Mouse (Mus musculus) midbrain, embryonic 14.5 days (tissue): Measurements from ENCODE around the gene Frmd4b. TPM values are rescaled to one million over a fixed set of nuclear protein-coding genes. Genes with fewer than 3 reads are reported as not detected.

Experiments used
- ATAC-seq: fragments of 200-750 bp; cut with Nextera tagmentation; 2 replicates; pipeline ENCODE4 v1.8.0; 2017; ENCODE audit warnings: moderate number of reproducible peaks, moderate library complexity; ENCODE audit not compliant: low FRiP score, low TSS enrichment
- DNase-seq: peaks from one replicate; pipeline ENCODE4 v3.0.0-alpha.2; 2015
- H3K27ac ChIP-seq: fragments of 300-500 bp; sonication (generic); replicated peaks from 2 replicates; pipeline ENCODE4 v1.5.1; 2014; ENCODE audit warnings: mild to moderate bottlenecking, low read depth, low read length, moderate library complexity
- H3K27me3 ChIP-seq: fragments of 300-500 bp; sonication (generic); 2 replicates; pipeline ENCODE4 v1.6.1; 2014; ENCODE audit warnings: low read length, control low read depth, mixed read lengths; ENCODE audit not compliant: control insufficient read depth, insufficient read depth
- H3K36me3 ChIP-seq: fragments of 300-500 bp; sonication (generic); 2 replicates; pipeline ENCODE4 v1.6.1; 2014; ENCODE audit warnings: low read length, control low read depth; ENCODE audit not compliant: control insufficient read depth, insufficient read depth
- H3K4me1 ChIP-seq: fragments of 300-500 bp; sonication (generic); 2 replicates; pipeline ENCODE4 v1.6.1; 2014; ENCODE audit warnings: mild to moderate bottlenecking, antibody characterized with exemption, low read length, control low read depth; ENCODE audit not compliant: control insufficient read depth, insufficient read depth
- H3K4me2 ChIP-seq: fragments of 300-500 bp; sonication (generic); 2 replicates; pipeline ENCODE4 v1.6.1; 2014; ENCODE audit warnings: mild to moderate bottlenecking, low read length, moderate library complexity
- H3K4me3 ChIP-seq: fragments of 300-500 bp; sonication (generic); replicated peaks from 2 replicates; pipeline ENCODE4 v1.5.1; 2014; ENCODE audit warnings: low read depth, low read length
- H3K9ac ChIP-seq: fragments of 300-500 bp; sonication (generic); replicated peaks from 2 replicates; pipeline ENCODE4 v1.6.1; 2014; ENCODE audit warnings: mild to moderate bottlenecking, low read length, moderate library complexity
- H3K9me3 ChIP-seq: fragments of 300-500 bp; sonication (generic); 2 replicates; pipeline ENCODE4 v1.6.1; 2016; ENCODE audit warnings: low read length, control low read depth, mixed read lengths; ENCODE audit not compliant: control insufficient read depth
- WGBS: fragments of 180-500 bp; shearing (Covaris S2); extraction: QIAGEN DNeasy Blood & Tissue Kit; methylation state at CpG from one replicate; pipeline ENCODE4 v1.1.7; 2014; 5-methylcytosine and 5-hydroxymethylcytosine counted together
- polyA plus RNA-seq: library from polyadenylated mRNA; unstranded; fragments of >200 nt; fragmentation: Nextera tagmentation; extraction: Ambion mirVana; gene quantifications from 2 replicates; pipeline ENCODE4 v1.2.1, GENCODE M21; 2014

Gene Frmd4b
- polyA plus RNA-seq, 1 experiment from 2014 or later: 21.7 TPM

GRCm38 (mm10) chr6:97356612-97357011 is 260.7 kb downstream of the Frmd4b start:
- WGBS: 57% methylated on average over 7 of the region's 7 CpGs
- Histone ChIP-seq H3K9ac (no peak overlapping the region), H3K36me3 (no peaks in the 10 kb centered on the region), H3K4me1 (peaks cover 19% of the 10 kb centered on the region), H3K27me3 (no peaks in the 10 kb centered on the region), H3K4me3 (no peak overlapping the region), H3K27ac (no peak overlapping the region), H3K9me3 (no peaks in the 10 kb centered on the region), H3K4me2 (no peak overlapping the region)
- ATAC-seq: no peak
- no peak for DNase-seq

DNA sequence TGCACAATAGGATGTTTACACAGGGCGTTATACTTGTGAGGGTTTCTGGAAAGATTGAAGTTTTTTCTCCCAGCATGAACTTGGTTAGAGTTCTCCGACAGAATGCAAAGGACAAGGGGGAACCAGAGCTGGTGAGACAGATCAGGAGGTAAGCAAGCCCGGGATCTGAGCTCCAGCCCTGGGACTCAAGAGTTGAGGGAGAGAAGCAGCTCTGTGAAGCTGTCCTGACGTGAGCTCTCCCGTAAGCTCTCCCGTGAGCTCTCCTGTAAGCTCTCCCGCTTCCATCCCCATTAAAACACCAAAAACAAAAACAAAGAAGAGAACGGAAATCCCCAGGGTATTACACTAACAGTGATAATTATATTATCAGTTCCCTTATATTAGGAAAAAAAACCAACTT is 262.2 kb downstream of the Frmd4b start:
- peak; percentile 43 for DNase-seq
- H3K27me3 ChIP-seq: no peaks in the 10 kb centered on the region
- no peaks in the 10 kb centered on the region for H3K9me3 ChIP-seq
- WGBS: 7% methylated on average over 8 of the region's 8 CpGs
- H3K9ac ChIP-seq: no peak overlapping the region
- no peak overlapping the region for H3K4me3 ChIP-seq
- H3K36me3 ChIP-seq: no peaks in the 10 kb centered on the region
- peaks cover 19% of the 10 kb centered on the region for H3K4me1 ChIP-seq
- no peak overlapping the region for H3K27ac ChIP-seq
- H3K4me2 ChIP-seq: peak overlapping the region; percentile 1; the same call in 1 of the 2 replicates
- no peak for ATAC-seq

DNA sequence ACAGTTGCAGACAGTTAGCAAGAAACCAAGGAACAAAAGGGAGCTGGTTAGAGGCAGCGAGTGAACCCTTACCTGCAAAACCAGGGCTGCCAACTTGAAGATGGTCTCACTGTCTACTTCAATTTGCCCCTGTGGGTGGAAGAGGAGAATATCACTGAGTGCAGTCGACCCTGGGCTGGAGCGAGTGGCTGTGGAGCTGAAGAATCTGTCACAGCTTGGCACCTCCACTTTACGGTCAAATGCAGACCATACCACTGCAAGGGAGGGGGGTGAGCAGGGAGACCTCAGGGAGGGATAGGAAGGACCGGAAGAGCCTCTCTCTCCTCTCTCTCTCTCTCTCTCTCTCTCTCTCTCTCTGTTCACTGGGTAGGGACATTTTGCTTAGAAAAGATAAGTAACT is 263.4 kb downstream of the Frmd4b start:
- peaks cover 19% of the 10 kb centered on the region for H3K4me1 ChIP-seq
- WGBS: 4% methylated on average over 5 of the region's 5 CpGs
- H3K9ac ChIP-seq: no peak overlapping the region
- no peak overlapping the region for H3K27ac ChIP-seq
- no peaks in the 10 kb centered on the region for H3K36me3 ChIP-seq
- H3K4me3 ChIP-seq: no peak overlapping the region
- H3K9me3 ChIP-seq: no peaks in the 10 kb centered on the region
- H3K27me3 ChIP-seq: no peaks in the 10 kb centered on the region
- H3K4me2 ChIP-seq: peak overlapping the region; percentile 35
- ATAC-seq (no peak), DNase-seq (peak; percentile 62)

GRCm38 (mm10) chr6:97353371-97353770 is 264.0 kb downstream of the Frmd4b start:
- Histone ChIP-seq H3K4me3 (no peak overlapping the region), H3K36me3 (no peaks in the 10 kb centered on the region), H3K4me1 (peaks cover 19% of the 10 kb centered on the region), H3K27me3 (no peaks in the 10 kb centered on the region), H3K9ac (no peak overlapping the region), H3K27ac (no peak overlapping the region), H3K4me2 (peak overlapping the region; percentile 35; the same call in 1 of the 2 replicates), H3K9me3 (no peaks in the 10 kb centered on the region)
- no peak for DNase-seq
- WGBS: 36% methylated on average over 6 of the region's 6 CpGs
- no peak for ATAC-seq

DNA sequence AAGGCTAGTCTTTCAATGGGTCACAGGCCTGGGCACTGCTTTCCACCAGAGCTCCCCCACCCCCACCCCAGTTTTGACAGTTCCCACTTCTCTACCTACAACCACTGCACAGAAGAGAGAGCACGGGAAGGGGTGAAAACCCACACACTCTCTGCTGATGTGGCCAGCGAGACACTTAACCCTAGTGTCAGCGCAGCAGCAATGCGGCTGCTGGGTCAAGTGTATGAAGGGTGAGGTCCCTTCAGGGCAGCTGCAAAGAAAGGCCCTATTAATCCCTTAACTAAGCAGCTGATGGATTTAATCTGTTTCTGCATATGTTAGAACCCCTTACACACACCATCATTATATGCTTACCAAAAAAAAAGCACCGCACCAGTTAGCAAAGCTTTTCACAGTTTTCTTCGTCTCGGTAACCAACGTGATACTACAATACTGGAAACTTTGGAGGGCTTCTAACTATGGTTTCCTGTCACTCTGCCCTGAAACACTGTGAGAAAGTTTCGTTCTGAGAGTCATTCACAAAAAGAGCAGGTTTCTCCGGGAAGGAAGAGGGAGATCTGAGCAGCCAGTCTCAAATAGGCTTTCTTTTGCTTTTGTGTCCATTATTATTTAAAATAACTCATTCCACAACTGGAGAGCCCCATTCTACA is 264.7 kb downstream of the Frmd4b start:
- no peaks in the 10 kb centered on the region for H3K36me3 ChIP-seq
- no peak overlapping the region for H3K9ac ChIP-seq
- no peaks in the 10 kb centered on the region for H3K27me3 ChIP-seq
- H3K27ac ChIP-seq: no peak overlapping the region; the same call in 1 of the 2 replicates
- peak; percentile 35 for DNase-seq
- WGBS: 7% methylated on average over 10 of the region's 10 CpGs
- H3K9me3 ChIP-seq: no peaks in the 10 kb centered on the region
- H3K4me3 ChIP-seq: no peak overlapping the region
- H3K4me1 ChIP-seq: peaks cover 19% of the 10 kb centered on the region
- peak overlapping the region; percentile 28 for H3K4me2 ChIP-seq
- peak; percentile 40; the same call in 1 of the 2 replicates for ATAC-seq

- H3K4me2 ChIP-seq: no peak overlapping the region
- 37% methylated on average over 8 of the region's 8 CpGs for WGBS
- DNase-seq: no peak
Observed at GRCm38 (mm10) chr6:97349355-97350138, 267.8 kb downstream of the Frmd4b start.

DNA sequence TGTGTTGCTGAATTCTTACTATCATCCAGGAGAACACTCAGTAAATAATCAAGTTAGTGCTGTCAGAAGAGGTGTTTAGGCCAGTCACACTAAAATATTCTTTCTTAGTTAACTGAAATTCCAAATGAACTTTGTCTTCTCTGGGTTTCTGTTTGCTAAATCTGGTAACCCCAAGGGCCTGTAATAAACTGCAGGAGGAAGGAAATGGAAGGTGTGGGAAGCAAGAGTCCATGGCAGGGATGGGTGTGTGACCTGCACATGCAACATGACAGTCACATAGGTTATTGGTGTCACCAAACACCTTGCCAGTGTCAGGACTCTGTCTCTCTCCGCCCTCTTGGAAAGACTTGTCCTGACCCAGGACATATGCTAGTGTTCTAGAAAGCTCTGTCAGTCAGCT is 270.4 kb downstream of the Frmd4b start:
- WGBS: 100% methylated on average over 1 of the region's 1 CpGs
- Histone ChIP-seq H3K9me3 (no peaks in the 10 kb centered on the region), H3K36me3 (no peaks in the 10 kb centered on the region), H3K4me2 (no peak overlapping the region), H3K27ac (no peak overlapping the region), H3K4me1 (peaks cover under 1% of the 10 kb centered on the region; the same call in 1 of the 2 replicates), H3K27me3 (no peaks in the 10 kb centered on the region), H3K9ac (no peak overlapping the region), H3K4me3 (no peak overlapping the region)
- ATAC-seq (no peak), DNase-seq (no peak)

More at GRCm38 (mm10) chr6:97349355-97350138, 267.8 kb downstream of the Frmd4b start:
- no peak overlapping the region for H3K27ac ChIP-seq
- no peaks in the 10 kb centered on the region for H3K27me3 ChIP-seq
- H3K9ac ChIP-seq: no peak overlapping the region
- no peaks in the 10 kb centered on the region for H3K9me3 ChIP-seq
- no peak for ATAC-seq
- peaks cover 11% of the 10 kb centered on the region for H3K4me1 ChIP-seq
- no peak overlapping the region for H3K4me3 ChIP-seq
- no peaks in the 10 kb centered on the region for H3K36me3 ChIP-seq

- 78% methylated on average over 10 of the region's 10 CpGs for WGBS
- no peak for ATAC-seq
- no peaks in the 10 kb centered on the region for H3K4me1 ChIP-seq
Observed at GRCm38 (mm10) chr6:97346527-97346926, 270.8 kb downstream of the Frmd4b start.

More at GRCm38 (mm10) chr6:97346527-97346926, 270.8 kb downstream of the Frmd4b start:
- H3K9ac ChIP-seq: no peak overlapping the region
- H3K36me3 ChIP-seq: no peaks in the 10 kb centered on the region
- H3K9me3 ChIP-seq: no peaks in the 10 kb centered on the region
- no peak overlapping the region for H3K27ac ChIP-seq
- H3K27me3 ChIP-seq: no peaks in the 10 kb centered on the region
- H3K4me2 ChIP-seq: no peak overlapping the region
- no peak overlapping the region for H3K4me3 ChIP-seq
- no peak for DNase-seq
